Mouse (Mus musculus): ENCODE results near the gene Bhlha15.

GRCm38 (mm10) chr5:144223503-144223862 is 33.4 kb downstream of the Bhlha15 start, which contains the start of gene Tecpr1:
- TF ChIP-seq TCF12 (IDR thresholded peaks at IDR 0.05; ENCODE audit: insufficient read depth, poor library complexity, severe bottlenecking), result no peak
- no peak for TF ChIP-seq MYOD1 (IDR thresholded peaks at IDR 0.05; ENCODE audit: control insufficient read depth in 1 of 3, insufficient read length in 2 of 3, low read depth in 2 of 3)

All from myocyte (in vitro differentiated cells).